Mouse (Mus musculus) embryonic facial prominence, embryonic 11.5 days (tissue): ENCODE data around the gene Irak3. TPM values are rescaled to one million over a fixed set of nuclear protein-coding genes. Genes with fewer than 3 reads are reported as not detected.
"Not testable (repeated sequence)": the region's sequence is repeated elsewhere in the genome, so short reads cannot be mapped to it uniquely, and the experiment has no call there.

Source experiments
- ATAC-seq: fragments of 200-750 bp; cut with Nextera tagmentation; replicated peaks from 2 replicates; pipeline ENCODE4 v1.8.0; 2017; ENCODE audit warnings: low read depth; ENCODE audit not compliant: insufficient number of reproducible peaks, low FRiP score, low TSS enrichment
- DNase-seq: peaks from one replicate; pipeline ENCODE4 v3.0.0-alpha.2; 2015; ENCODE audit warnings: low spot score
- H3K27ac ChIP-seq: fragments of 300-500 bp; sonication (generic); replicated peaks from 2 replicates; pipeline ENCODE4 v1.5.1; 2014; ENCODE audit warnings: mild to moderate bottlenecking, low read depth, low read length, control low read depth
- H3K27me3 ChIP-seq: fragments of 300-500 bp; sonication (generic); 2 replicates; pipeline ENCODE4 v1.6.1; 2014; ENCODE audit warnings: mild to moderate bottlenecking, low read length, moderate library complexity, mixed read lengths; ENCODE audit not compliant: control insufficient read depth, insufficient read depth
- H3K36me3 ChIP-seq: fragments of 300-500 bp; sonication (generic); replicated peaks from 2 replicates; pipeline ENCODE4 v1.6.1; 2014; ENCODE audit warnings: low read depth, mild to moderate bottlenecking, low read length, moderate library complexity, mixed read lengths; ENCODE audit not compliant: control insufficient read depth, insufficient read depth
- H3K4me1 ChIP-seq: fragments of 300-500 bp; sonication (generic); 2 replicates; pipeline ENCODE4 v1.6.1; 2014; ENCODE audit warnings: low read length, mixed read lengths; ENCODE audit not compliant: control insufficient read depth, insufficient read depth
- H3K4me2 ChIP-seq: fragments of 300-500 bp; sonication (generic); 2 replicates; pipeline ENCODE4 v1.6.1; 2014; ENCODE audit warnings: low read depth, mild to moderate bottlenecking, control low read depth, low read length, moderate library complexity
- H3K4me3 ChIP-seq: fragments of 300-500 bp; sonication (generic); 2 replicates; pipeline ENCODE4 v1.5.1; 2014; ENCODE audit warnings: low read depth, low read length, control low read depth
- H3K9ac ChIP-seq: fragments of 300-500 bp; sonication (generic); replicated peaks from 2 replicates; pipeline ENCODE4 v1.6.1; 2014; ENCODE audit warnings: mild to moderate bottlenecking, control low read depth, low read length
- H3K9me3 ChIP-seq: fragments of 300-500 bp; sonication (generic); replicated peaks from 2 replicates; pipeline ENCODE4 v1.6.1; 2016; ENCODE audit warnings: mild to moderate bottlenecking, low read length, inconsistent platforms, mixed read lengths; ENCODE audit not compliant: control insufficient read depth
- WGBS: fragments of 180-500 bp; shearing (Covaris S2); extraction: QIAGEN DNeasy Blood & Tissue Kit; methylation state at CpG from one replicate; pipeline ENCODE4 v1.1.7; 2014; 5-methylcytosine and 5-hydroxymethylcytosine counted together
- polyA plus RNA-seq: library from polyadenylated mRNA; unstranded; fragments of >200 nt; fragmentation: Nextera tagmentation; extraction: Ambion mirVana; gene quantifications from 2 replicates; pipeline ENCODE4 v1.2.1, GENCODE M21; 2014

Irak3 gene
- polyA plus RNA-seq, 1 experiment from 2014 or later: 2.0 TPM

GRCm38 (mm10) chr10:120217099-120217498 is 15.2 kb upstream of the Irak3 start:
- ATAC-seq, H3K4me3 ChIP-seq, DNase-seq, H3K27me3 ChIP-seq, H3K4me2 ChIP-seq, H3K4me1 ChIP-seq, H3K9me3 ChIP-seq, H3K36me3 ChIP-seq, H3K27ac ChIP-seq, H3K9ac ChIP-seq: not testable (repeated sequence)
- WGBS: 95% methylated on average over 1 of the region's 1 CpGs

- Histone ChIP-seq H3K4me2 (no peak overlapping the region), H3K27ac (no peak overlapping the region), H3K9me3 (no peaks in the 10 kb centered on the region), H3K4me3 (no peak overlapping the region), H3K4me1 (no peaks in the 10 kb centered on the region), H3K27me3 (no peaks in the 10 kb centered on the region), H3K36me3 (no peaks in the 10 kb centered on the region), H3K9ac (no peak overlapping the region)
- no peak for DNase-seq
- ATAC-seq: no peak
- 90% methylated on average over 3 of the region's 3 CpGs for WGBS
Measured at GRCm38 (mm10) chr10:120210096-120210495, 8.2 kb upstream of the Irak3 start.

GRCm38 (mm10) chr10:120209539-120209925 is 7.6 kb upstream of the Irak3 start:
- DNase-seq: no peak
- 71% methylated on average over 6 of the region's 6 CpGs for WGBS
- H3K9me3 ChIP-seq: no peaks in the 10 kb centered on the region
- no peak overlapping the region for H3K9ac ChIP-seq
- H3K4me3 ChIP-seq: peak overlapping the region; percentile 93
- H3K27ac ChIP-seq: no peak overlapping the region
- H3K4me2 ChIP-seq: peak overlapping the region; percentile 81
- no peaks in the 10 kb centered on the region for H3K27me3 ChIP-seq
- H3K4me1 ChIP-seq: no peaks in the 10 kb centered on the region
- H3K36me3 ChIP-seq: no peaks in the 10 kb centered on the region
- ATAC-seq: no peak

GRCm38 (mm10) chr10:120208575-120209538 is 6.9 kb upstream of the Irak3 start:
- Histone ChIP-seq H3K4me2 (peak overlapping the region; percentile 81), H3K27me3 (no peaks in the 10 kb centered on the region), H3K4me3 (peak overlapping the region; percentile 93), H3K4me1 (no peaks in the 10 kb centered on the region), H3K9ac (peak overlapping the region; percentile 78), H3K27ac (0 out of 2 replicates have a peak overlapping the region, but pooled peaks have one; percentile 35), H3K9me3 (no peaks in the 10 kb centered on the region), H3K36me3 (no peaks in the 10 kb centered on the region)
- ATAC-seq: peak; percentile 89
- peak; percentile 90 for DNase-seq
- 6% methylated on average over 53 of the region's 53 CpGs for WGBS

GRCm38 (mm10) chr10:120208015-120208414 is 6.1 kb upstream of the Irak3 start:
- no peaks in the 10 kb centered on the region for H3K27me3 ChIP-seq
- no peaks in the 10 kb centered on the region for H3K36me3 ChIP-seq
- ATAC-seq (no peak), DNase-seq (no peak)
- no peaks in the 10 kb centered on the region for H3K9me3 ChIP-seq
- H3K4me2 ChIP-seq: no peak overlapping the region
- no peak overlapping the region for H3K4me3 ChIP-seq
- WGBS: 86% methylated on average over 8 of the region's 8 CpGs
- H3K27ac ChIP-seq: no peak overlapping the region
- no peak overlapping the region for H3K9ac ChIP-seq
- no peaks in the 10 kb centered on the region for H3K4me1 ChIP-seq

GRCm38 (mm10) chr10:120204591-120205210 is 2.8 kb upstream of the Irak3 start:
- Histone ChIP-seq H3K36me3 (no peaks in the 10 kb centered on the region), H3K4me2 (no peak overlapping the region), H3K9me3 (no peaks in the 10 kb centered on the region), H3K4me1 (no peaks in the 10 kb centered on the region), H3K4me3 (no peak overlapping the region), H3K9ac (no peak overlapping the region), H3K27ac (no peak overlapping the region), H3K27me3 (no peaks in the 10 kb centered on the region; the same call in 1 of the 2 replicates)
- DNase-seq (no peak), ATAC-seq (no peak)
- 82% methylated on average over 13 of the region's 13 CpGs for WGBS

GRCm38 (mm10) chr10:120202467-120203250 is 729 bp upstream of the Irak3 start:
- Histone ChIP-seq H3K27me3 (no peaks in the 10 kb centered on the region; the same call in 1 of the 2 replicates), H3K27ac (no peak overlapping the region), H3K4me1 (no peaks in the 10 kb centered on the region), H3K9ac (no peak overlapping the region), H3K4me2 (no peak overlapping the region), H3K4me3 (no peak overlapping the region), H3K36me3 (no peaks in the 10 kb centered on the region), H3K9me3 (no peaks in the 10 kb centered on the region)
- 71% methylated on average over 16 of the region's 16 CpGs for WGBS
- ATAC-seq (0 out of 2 replicates have a peak, but pooled peaks have one; percentile 59), DNase-seq (no peak)
